ENCODE assay signal across 9 mouse cellular contexts in genomic region chr4:155654183-155654455, GRCm38 (mm10). TPM values are rescaled to one million over a fixed set of nuclear protein-coding genes. Genes with fewer than 3 reads are reported as not detected.
DNase-seq lines count a peak whose midpoint lies in the region; ATAC-seq and TF ChIP-seq lines count a peak whose summit lies in the region.
"Had no signal": no experiment of that assay in that cellular context is flagged by ENCODE, and none has a peak within 500 bp of the region (broad histone marks: within the 10 kb centered on the region; RNA-seq: fewer than 3 reads in every experiment).

No protein-coding gene starts in this region.

- WGBS in liver, embryonic 16.5 days (ENCODE audit: insufficient replicate concordance) = 2% methylated on average over 6 of the region's 6 CpGs

- DNase-seq in cerebellum, adult 9-10 months = peak; percentile 71
- DNase-seq in cerebellum, postnatal 4 days (ENCODE audit: low spot score in 2 of 2) = no peak
- no peak for DNase-seq in thymus, postnatal 36 days
- no peak for DNase-seq in gastrocnemius, adult 18-20 months (ENCODE audit: low spot score)
- DNase-seq: layer of hippocampus, adult 9-11 months had no signal

- H3K4me1 ChIP-seq in E14TG2a.4 (replicated peaks; ENCODE audit: low read depth, low read length) = peaks cover 85% of the 10 kb centered on the region
- peaks cover 22% of the 10 kb centered on the region for H3K4me1 ChIP-seq in liver, embryonic 16.5 days (ENCODE audit: control insufficient read depth, low read depth, low read length)

- no peak overlapping the region for H3K9ac ChIP-seq in liver, embryonic 16.5 days (ENCODE audit: low read depth, low read length)

- no peak overlapping the region for H3K27ac ChIP-seq in liver, embryonic 16.5 days (ENCODE audit: low read length)

- peaks cover 27% of the 10 kb centered on the region for H3K27me3 ChIP-seq in E14TG2a.4 (ENCODE audit: insufficient read depth, low read length)
- H3K27me3 ChIP-seq in liver, embryonic 16.5 days (ENCODE audit: control insufficient read depth, insufficient read depth, low read depth, low read length) = peaks cover 45% of the 10 kb centered on the region

- H3K36me3 ChIP-seq in E14TG2a.4 (ENCODE audit: insufficient read depth, low read length) = peaks cover 68% of the 10 kb centered on the region
- H3K36me3 ChIP-seq in liver, embryonic 16.5 days (ENCODE audit: control insufficient read depth, insufficient read depth) = peaks cover 12% of the 10 kb centered on the region

- no peaks in the 10 kb centered on the region for H3K9me3 ChIP-seq in E14TG2a.4 (ENCODE audit: low read length)
- H3K9me3 ChIP-seq in liver, embryonic 16.5 days (replicated peaks; ENCODE audit: control insufficient read depth, low read length) = no peaks in the 10 kb centered on the region

- TF ChIP-seq CTCF in E14TG2a.4 (conservative IDR thresholded peaks at IDR 0.05; ENCODE audit: low read length) = no peak

- H3K4me2 ChIP-seq in liver, embryonic 16.5 days (ENCODE audit: low read depth, low read length) = peak overlapping the region; percentile 59

- ATAC-seq in granulocyte monocyte progenitor cell, adult 5-6 weeks (replicated peaks; ENCODE audit: poor library complexity, severe bottlenecking) = peak; percentile 14
- no peak for ATAC-seq in liver, embryonic 16.5 days (ENCODE audit: low read depth)
- no peak for ATAC-seq in erythroid progenitor cell, adult 5-6 weeks (replicated peaks; ENCODE audit: low FRiP score, poor library complexity, severe bottlenecking)

- H3K4me3 ChIP-seq in E14TG2a.4 (replicated peaks; ENCODE audit: low read length) = peak overlapping the region; percentile 80
- peak overlapping the region; percentile 51 for H3K4me3 ChIP-seq in liver, embryonic 16.5 days (ENCODE audit: low read depth, low read length)

RNA-seq across cellular contexts. Expression of gene Mmp23, which starts 0.9 kb away (rescaled TPM):
- total RNA-seq in granulocyte monocyte progenitor cell, adult 5-6 weeks (2014; fragmentation: Nextera tagmentation) = not detected in 2 replicates
- total RNA-seq in granulocyte monocyte progenitor cell, adult 5-6 weeks (2017) = not detected in 2 replicates
- polyA plus RNA-seq in liver, embryonic 16.5 days (2015; fragmentation: Nextera tagmentation; extraction: Ambion mirVana) = 4.1 and 4.9 TPM in 2 replicates
- total RNA-seq in gastrocnemius, adult 18-20 months (2021) = 1 to 10 TPM in 1 of 2 experiments, under 1 TPM in 1; 0.53 to 1.8 TPM
- total RNA-seq in erythroid progenitor cell, adult 5-6 weeks (2015; ENCODE audit: low replicate concordance) = not detected in 2 replicates
- not detected in 2 replicates for total RNA-seq in erythroid progenitor cell, adult 5-6 weeks (2017; ENCODE audit: low replicate concordance)

RNA-seq across cellular contexts. Expression of gene Gm10563, which starts 8.9 kb away (rescaled TPM):
- total RNA-seq in granulocyte monocyte progenitor cell, adult 5-6 weeks (2014; fragmentation: Nextera tagmentation) = not detected in 2 replicates
- not detected in 2 replicates for total RNA-seq in granulocyte monocyte progenitor cell, adult 5-6 weeks (2017)
- polyA plus RNA-seq in liver, embryonic 16.5 days (2015; fragmentation: Nextera tagmentation; extraction: Ambion mirVana) = not detected in 2 replicates
- total RNA-seq in gastrocnemius, adult 18-20 months (2021) = not detected
- total RNA-seq in erythroid progenitor cell, adult 5-6 weeks (2015; ENCODE audit: low replicate concordance) = not detected in 2 replicates
- not detected in 2 replicates for total RNA-seq in erythroid progenitor cell, adult 5-6 weeks (2017; ENCODE audit: low replicate concordance)

RNA-seq across cellular contexts. Expression of gene Mib2, which starts 14.9 kb away (rescaled TPM):
- 2.9 and 18.0 TPM in 2 replicates for total RNA-seq in granulocyte monocyte progenitor cell, adult 5-6 weeks (2014; fragmentation: Nextera tagmentation)
- 15.6 and 17.7 TPM in 2 replicates for total RNA-seq in granulocyte monocyte progenitor cell, adult 5-6 weeks (2017)
- polyA plus RNA-seq in liver, embryonic 16.5 days (2015; fragmentation: Nextera tagmentation; extraction: Ambion mirVana) = 4.4 and 6.3 TPM in 2 replicates
- 10 to 100 TPM; 16.1 to 16.8 TPM for total RNA-seq in gastrocnemius, adult 18-20 months (2021)
- 0.84 and 2.9 TPM in 2 replicates for total RNA-seq in erythroid progenitor cell, adult 5-6 weeks (2015; ENCODE audit: low replicate concordance)
- total RNA-seq in erythroid progenitor cell, adult 5-6 weeks (2017; ENCODE audit: low replicate concordance) = 3.2 and 6.6 TPM in 2 replicates

RNA-seq across cellular contexts. Expression of gene Cdk11b, which starts 29.5 kb away (rescaled TPM):
- total RNA-seq in granulocyte monocyte progenitor cell, adult 5-6 weeks (2014; fragmentation: Nextera tagmentation) = 53.9 and 57.8 TPM in 2 replicates
- 42.1 and 44.8 TPM in 2 replicates for total RNA-seq in granulocyte monocyte progenitor cell, adult 5-6 weeks (2017)
- polyA plus RNA-seq in liver, embryonic 16.5 days (2015; fragmentation: Nextera tagmentation; extraction: Ambion mirVana) = 19.4 and 20.3 TPM in 2 replicates
- 10 to 100 TPM; 29.4 to 30.4 TPM for total RNA-seq in gastrocnemius, adult 18-20 months (2021)
- total RNA-seq in erythroid progenitor cell, adult 5-6 weeks (2015; ENCODE audit: low replicate concordance) = 28.5 and 59.5 TPM in 2 replicates
- 53.6 and 56.3 TPM in 2 replicates for total RNA-seq in erythroid progenitor cell, adult 5-6 weeks (2017; ENCODE audit: low replicate concordance)

RNA-seq across cellular contexts. Expression of gene Fndc10, which starts 40.0 kb away (rescaled TPM):
- 2.8 and 7.6 TPM in 2 replicates for total RNA-seq in granulocyte monocyte progenitor cell, adult 5-6 weeks (2014; fragmentation: Nextera tagmentation)
- 0.88 and 2.1 TPM in 2 replicates for total RNA-seq in granulocyte monocyte progenitor cell, adult 5-6 weeks (2017)
- 0.04 and 0.08 TPM in 2 replicates for polyA plus RNA-seq in liver, embryonic 16.5 days (2015; fragmentation: Nextera tagmentation; extraction: Ambion mirVana)
- 1 to 10 TPM in 1 of 2 experiments, under 1 TPM in 1; 0.89 to 1.4 TPM for total RNA-seq in gastrocnemius, adult 18-20 months (2021)
- not detected in 2 replicates for total RNA-seq in erythroid progenitor cell, adult 5-6 weeks (2015; ENCODE audit: low replicate concordance)
- not detected in 2 replicates for total RNA-seq in erythroid progenitor cell, adult 5-6 weeks (2017; ENCODE audit: low replicate concordance)
